Mouse (Mus musculus) midbrain, postnatal 0 days (tissue): ENCODE measurements around the gene Satb1. TPM values are rescaled to one million over a fixed set of nuclear protein-coding genes. Genes with fewer than 3 reads are reported as not detected.
A peak's percentile ranks its signal among the peaks of the same experiment; 100 is the strongest.

ENCODE experiments used
- ATAC-seq: fragments of 200-750 bp; cut with Nextera tagmentation; 2 replicates; pipeline ENCODE4 v1.8.0; 2017; ENCODE audit warnings: moderate number of reproducible peaks, mild to moderate bottlenecking, moderate TSS enrichment, moderate library complexity; ENCODE audit not compliant: low FRiP score
- DNase-seq: peaks from one replicate; pipeline ENCODE4 v3.0.0-alpha.2; 2015; ENCODE audit warnings: low spot score
- H3K27ac ChIP-seq: fragments of 300-500 bp; sonication (generic); 2 replicates; pipeline ENCODE4 v1.5.1; 2014; ENCODE audit warnings: low read depth, mild to moderate bottlenecking, low read length, mixed read lengths
- H3K27me3 ChIP-seq: fragments of 300-500 bp; sonication (generic); 2 replicates; pipeline ENCODE4 v1.6.1; 2014; ENCODE audit warnings: low read length, control low read depth, mixed read lengths; ENCODE audit not compliant: insufficient read depth
- H3K36me3 ChIP-seq: fragments of 300-500 bp; sonication (generic); 2 replicates; pipeline ENCODE4 v1.6.1; 2014; ENCODE audit warnings: low read length, control low read depth, mixed read lengths; ENCODE audit not compliant: insufficient read depth
- H3K4me1 ChIP-seq: fragments of 300-500 bp; sonication (generic); 2 replicates; pipeline ENCODE4 v1.6.1; 2014; ENCODE audit warnings: mild to moderate bottlenecking, control low read depth, antibody characterized with exemption, low read length, mixed read lengths; ENCODE audit not compliant: insufficient read depth
- H3K4me2 ChIP-seq: fragments of 300-500 bp; sonication (generic); 2 replicates; pipeline ENCODE4 v1.6.1; 2014; ENCODE audit warnings: low read depth, mild to moderate bottlenecking, low read length, mixed read lengths; ENCODE audit not compliant: poor library complexity, severe bottlenecking
- H3K4me3 ChIP-seq: fragments of 300-500 bp; sonication (generic); 2 replicates; pipeline ENCODE4 v1.5.1; 2014; ENCODE audit warnings: low read depth, mild to moderate bottlenecking, low read length, moderate library complexity
- H3K9ac ChIP-seq: fragments of 300-500 bp; sonication (generic); replicated peaks from 2 replicates; pipeline ENCODE4 v1.6.1; 2014; ENCODE audit warnings: mild to moderate bottlenecking, low read length, moderate library complexity, mixed read lengths; ENCODE audit not compliant: poor library complexity, severe bottlenecking
- H3K9me3 ChIP-seq: fragments of 300-500 bp; sonication (generic); 2 replicates; pipeline ENCODE4 v1.6.1; 2016; ENCODE audit warnings: low read length, control low read depth
- CTCF ChIP-seq: IDR thresholded peaks from 2 replicates; pipeline ENCODE4 v1.5.1; 2016; ENCODE audit warnings: antibody characterized with exemption, mild to moderate bottlenecking
- WGBS: fragments of 180-500 bp; shearing (Covaris S2); extraction: QIAGEN DNeasy Blood & Tissue Kit; methylation state at CpG from one replicate; pipeline ENCODE4 v1.1.7; 2014; 5-methylcytosine and 5-hydroxymethylcytosine counted together
- polyA plus RNA-seq: library from polyadenylated mRNA; unstranded; fragments of >200 nt; fragmentation: Nextera tagmentation; extraction: Ambion mirVana; gene quantifications from 2 replicates; pipeline ENCODE4 v1.2.1, GENCODE M21; 2015
- total RNA-seq: library from RNA; depleted of rRNA; stranded (reverse); fragments of >200 nt; gene quantifications from 2 replicates; pipeline ENCODE4 v1.2.3, GENCODE M21; 2014

Gene Satb1
- total and polyA plus RNA-seq, 2 experiments from 2014 or later, result 13.6 to 29.8 TPM

GRCm38 (mm10) chr17:51831702-51832420 is 1.2 kb downstream of the Satb1 start:
- WGBS, result under 1% methylated on average over 57 of the region's 57 CpGs

GRCm38 (mm10) chr17:51831121-51831701 is 1.9 kb downstream of the Satb1 start:
- Histone ChIP-seq H3K4me3 (peak overlapping the region; percentile 74), H3K27me3 (peaks cover 23% of the 10 kb centered on the region), H3K9ac (no peak overlapping the region), H3K4me2 (peak overlapping the region; percentile 98), H3K9me3 (no peaks in the 10 kb centered on the region), H3K4me1 (peaks cover 5% of the 10 kb centered on the region; the same call in 1 of the 2 replicates), H3K27ac (no peak overlapping the region), H3K36me3 (no peaks in the 10 kb centered on the region)
- TF ChIP-seq CTCF, result no peak
- DNase-seq (no peak), ATAC-seq (no peak)
- 21% methylated on average over 14 of the region's 14 CpGs for WGBS

More at GRCm38 (mm10) chr17:51831702-51832420, 1.2 kb downstream of the Satb1 start:
- ATAC-seq (peak; percentile 18; the same call in 1 of the 2 replicates), DNase-seq (no peak)
- Histone ChIP-seq H3K4me1 (peaks cover 5% of the 10 kb centered on the region; the same call in 1 of the 2 replicates), H3K27ac (no peak overlapping the region), H3K27me3 (peaks cover 23% of the 10 kb centered on the region), H3K9me3 (no peaks in the 10 kb centered on the region), H3K9ac (peak overlapping the region; percentile 63), H3K4me2 (peak overlapping the region; percentile 98), H3K36me3 (no peaks in the 10 kb centered on the region), H3K4me3 (peak overlapping the region; percentile 74)
- TF ChIP-seq CTCF, result no peak

- no peak for DNase-seq
- no peak for ATAC-seq
- no peak overlapping the region for H3K4me2 ChIP-seq
- H3K9ac ChIP-seq, result no peak overlapping the region
- H3K9me3 ChIP-seq, result no peaks in the 10 kb centered on the region
- no peak overlapping the region for H3K4me3 ChIP-seq
- H3K36me3 ChIP-seq, result no peaks in the 10 kb centered on the region
- TF ChIP-seq CTCF, result no peak
- H3K4me1 ChIP-seq, result peaks cover 5% of the 10 kb centered on the region; the same call in 1 of the 2 replicates
- peaks cover 18% of the 10 kb centered on the region for H3K27me3 ChIP-seq
- H3K27ac ChIP-seq, result no peak overlapping the region
Observed at GRCm38 (mm10) chr17:51829436-51829835, 3.7 kb downstream of the Satb1 start.

GRCm38 (mm10) chr17:51827922-51828410 is 5.1 kb downstream of the Satb1 start:
- Histone ChIP-seq H3K4me3 (no peak overlapping the region), H3K4me1 (peaks cover 5% of the 10 kb centered on the region; the same call in 1 of the 2 replicates), H3K4me2 (no peak overlapping the region), H3K27me3 (peaks cover 18% of the 10 kb centered on the region), H3K9me3 (no peaks in the 10 kb centered on the region), H3K36me3 (no peaks in the 10 kb centered on the region), H3K9ac (no peak overlapping the region), H3K27ac (no peak overlapping the region)
- WGBS, result 73% methylated on average over 8 of the region's 8 CpGs
- DNase-seq (no peak), ATAC-seq (no peak)
- TF ChIP-seq CTCF, result no peak

- peaks cover 7% of the 10 kb centered on the region for H3K27me3 ChIP-seq
- H3K36me3 ChIP-seq, result no peaks in the 10 kb centered on the region
- H3K4me3 ChIP-seq, result no peak overlapping the region
- DNase-seq (no peak), ATAC-seq (no peak)
- H3K4me2 ChIP-seq, result no peak overlapping the region
- no peak for TF ChIP-seq CTCF
- no peak overlapping the region for H3K9ac ChIP-seq
- 79% methylated on average over 4 of the region's 4 CpGs for WGBS
- H3K9me3 ChIP-seq, result no peaks in the 10 kb centered on the region
- H3K27ac ChIP-seq, result no peak overlapping the region
- H3K4me1 ChIP-seq, result peaks cover 2% of the 10 kb centered on the region; the same call in 1 of the 2 replicates
Observed at GRCm38 (mm10) chr17:51826461-51826860, 6.6 kb downstream of the Satb1 start.

- Histone ChIP-seq H3K36me3 (no peaks in the 10 kb centered on the region), H3K4me1 (no peaks in the 10 kb centered on the region), H3K27me3 (no peaks in the 10 kb centered on the region), H3K9ac (no peak overlapping the region), H3K4me2 (no peak overlapping the region), H3K4me3 (no peak overlapping the region), H3K9me3 (no peaks in the 10 kb centered on the region), H3K27ac (no peak overlapping the region)
- TF ChIP-seq CTCF, result no peak
- no peak for DNase-seq
- ATAC-seq, result no peak
- 31% methylated on average over 6 of the region's 6 CpGs for WGBS
Observed at GRCm38 (mm10) chr17:51814301-51814700, 18.8 kb downstream of the Satb1 start.
